Comparison of ENCODE assay signal across 26 mouse cellular contexts in the genomic region with DNA sequence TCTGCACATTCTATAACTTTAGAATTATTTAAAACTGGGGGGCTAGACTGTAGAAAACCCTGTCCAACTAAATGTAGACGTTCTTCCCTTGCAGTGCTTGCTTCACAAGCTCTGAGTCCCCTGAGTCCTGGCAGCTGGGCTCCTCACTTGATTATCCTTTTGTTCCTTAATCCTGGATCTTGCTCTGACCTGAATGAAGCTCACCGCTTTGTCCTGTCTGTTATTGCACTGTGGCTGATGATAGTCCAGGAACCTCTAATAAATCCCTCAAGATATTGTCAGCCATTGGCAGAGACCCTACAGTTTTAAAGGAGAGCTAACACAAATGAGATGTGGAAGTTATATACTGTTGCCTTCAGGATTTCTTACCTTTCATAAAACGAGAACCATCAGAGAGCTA.
DNase-seq lines count a peak whose midpoint lies in the region; ATAC-seq and TF ChIP-seq lines count a peak whose summit lies in the region.
"Had no signal": no experiment of that assay in that cellular context is flagged by ENCODE, and none has a peak within 500 bp of the region (broad histone marks: within the 10 kb centered on the region; RNA-seq: fewer than 3 reads in every experiment).

No protein-coding gene starts in this region.

- no peak overlapping the region; the same call in 1 of the 2 replicates for H3K27ac ChIP-seq in midbrain, embryonic 10.5 days (replicated peaks)
- H3K27ac ChIP-seq in midbrain, embryonic 15.5 days = no peak overlapping the region
- no peak overlapping the region for H3K27ac ChIP-seq in midbrain, embryonic 14.5 days (replicated peaks; ENCODE audit: low read depth, low read length)
- no peak overlapping the region for H3K27ac ChIP-seq in heart, embryonic 10.5 days
- H3K27ac ChIP-seq: forebrain, embryonic 10.5 days; forebrain, embryonic 13.5 days; heart, embryonic 15.5 days; hindbrain, embryonic 10.5 days; hindbrain, embryonic 15.5 days had no signal

- ATAC-seq in midbrain, embryonic 15.5 days (replicated peaks) = no peak
- no peak; the same call in 1 of the 2 replicates for ATAC-seq in midbrain, embryonic 14.5 days (ENCODE audit: low FRiP score, low TSS enrichment)
- ATAC-seq: forebrain, embryonic 13.5 days; forebrain, embryonic 16.5 days; Patski had no signal

- peaks cover 9% of the 10 kb centered on the region for H3K4me1 ChIP-seq in midbrain, embryonic 10.5 days
- peaks cover 3% of the 10 kb centered on the region; the same call in 1 of the 2 replicates for H3K4me1 ChIP-seq in midbrain, embryonic 15.5 days
- H3K4me1 ChIP-seq in midbrain, embryonic 14.5 days (ENCODE audit: control insufficient read depth, insufficient read depth, low read length) = peaks cover 5% of the 10 kb centered on the region; the same call in 1 of the 2 replicates
- no peaks in the 10 kb centered on the region for H3K4me1 ChIP-seq in heart, embryonic 10.5 days
- H3K4me1 ChIP-seq: forebrain, embryonic 13.5 days; heart, embryonic 12.5 days; heart, embryonic 15.5 days; hindbrain, embryonic 10.5 days; hindbrain, embryonic 15.5 days had no signal

- WGBS in midbrain, embryonic 10.5 days = 36% methylated on average over 3 of the region's 3 CpGs
- 24% methylated on average over 3 of the region's 3 CpGs for WGBS in midbrain, embryonic 15.5 days
- WGBS in midbrain, embryonic 14.5 days = 19% methylated on average over 3 of the region's 3 CpGs
- 67% methylated on average over 3 of the region's 3 CpGs for WGBS in heart, embryonic 10.5 days

- no peak overlapping the region for H3K4me3 ChIP-seq in midbrain, embryonic 10.5 days
- no peak overlapping the region for H3K4me3 ChIP-seq in midbrain, embryonic 15.5 days
- H3K4me3 ChIP-seq in midbrain, embryonic 14.5 days (replicated peaks; ENCODE audit: low read depth, low read length) = no peak overlapping the region
- no peak overlapping the region for H3K4me3 ChIP-seq in heart, embryonic 10.5 days
- H3K4me3 ChIP-seq: forebrain, embryonic 10.5 days; forebrain, embryonic 13.5 days; heart, embryonic 12.5 days; heart, embryonic 15.5 days; hindbrain, embryonic 10.5 days; hindbrain, embryonic 15.5 days had no signal

- no peak for TF ChIP-seq CTCF in brain, embryonic 14.5 days (IDR thresholded peaks at IDR 0.05; ENCODE audit: borderline replicate concordance, extremely low read depth, insufficient read depth, insufficient read length)

- H3K9me3 ChIP-seq in midbrain, embryonic 10.5 days (replicated peaks) = no peaks in the 10 kb centered on the region
- H3K9me3 ChIP-seq in midbrain, embryonic 15.5 days = no peaks in the 10 kb centered on the region
- no peaks in the 10 kb centered on the region for H3K9me3 ChIP-seq in midbrain, embryonic 14.5 days (ENCODE audit: control insufficient read depth, low read length)
- H3K9me3 ChIP-seq in heart, embryonic 10.5 days = no peaks in the 10 kb centered on the region
- H3K9me3 ChIP-seq: forebrain, embryonic 10.5 days; forebrain, embryonic 13.5 days; heart, embryonic 12.5 days; heart, embryonic 15.5 days; hindbrain, embryonic 10.5 days; hindbrain, embryonic 15.5 days had no signal

- no peak overlapping the region for H3K4me2 ChIP-seq in midbrain, embryonic 15.5 days
- no peak overlapping the region for H3K4me2 ChIP-seq in midbrain, embryonic 14.5 days (ENCODE audit: low read length)
- H3K4me2 ChIP-seq: forebrain, embryonic 13.5 days; heart, embryonic 12.5 days; heart, embryonic 15.5 days; hindbrain, embryonic 15.5 days had no signal

- H3K36me3 ChIP-seq in midbrain, embryonic 10.5 days = no peaks in the 10 kb centered on the region
- no peaks in the 10 kb centered on the region for H3K36me3 ChIP-seq in midbrain, embryonic 15.5 days (replicated peaks)
- no peaks in the 10 kb centered on the region for H3K36me3 ChIP-seq in midbrain, embryonic 14.5 days (ENCODE audit: control insufficient read depth, insufficient read depth, low read length)
- H3K36me3 ChIP-seq in heart, embryonic 10.5 days = no peaks in the 10 kb centered on the region
- H3K36me3 ChIP-seq: forebrain, embryonic 10.5 days; G1E; heart, embryonic 12.5 days; heart, embryonic 15.5 days; hindbrain, embryonic 10.5 days; hindbrain, embryonic 15.5 days had no signal

- DNase-seq in midbrain, embryonic 10.5 days (ENCODE audit: low spot score) = peak; percentile 19
- DNase-seq in brain, embryonic 14.5 days (ENCODE audit: low read depth) = peak; percentile 45
- DNase-seq in midbrain, embryonic 14.5 days = peak; percentile 37
- DNase-seq in retina, postnatal 1 day = peak; percentile 75
- no peak for DNase-seq in right cerebral cortex, adult 18-20 months
- no peak for DNase-seq in heart, embryonic 10.5 days (ENCODE audit: low spot score)
- DNase-seq: adrenal gland, postnatal 10 days; B cell, adult 2 months; cerebellum, adult 18-20 months; cerebellum, adult 9-10 months; cerebellum, postnatal 14 days; gastrocnemius, postnatal 14 days; heart, adult 11 months; heart, postnatal 10 days; heart, postnatal 36 days had no signal

- H3K27me3 ChIP-seq in midbrain, embryonic 10.5 days (ENCODE audit: low read depth, poor library complexity, severe bottlenecking) = no peaks in the 10 kb centered on the region
- H3K27me3 ChIP-seq in midbrain, embryonic 15.5 days (replicated peaks) = no peaks in the 10 kb centered on the region
- no peaks in the 10 kb centered on the region for H3K27me3 ChIP-seq in midbrain, embryonic 14.5 days (ENCODE audit: control insufficient read depth, insufficient read depth, low read length)
- H3K27me3 ChIP-seq in heart, embryonic 10.5 days (ENCODE audit: insufficient read depth, poor library complexity, severe bottlenecking) = no peaks in the 10 kb centered on the region
- H3K27me3 ChIP-seq: CH12.LX; forebrain, embryonic 13.5 days; heart, embryonic 12.5 days; heart, embryonic 15.5 days; hindbrain, embryonic 15.5 days had no signal

- TF ChIP-seq POLR2A in brain, embryonic 14.5 days (IDR thresholded peaks at IDR 0.05; ENCODE audit: borderline replicate concordance, extremely low read depth, insufficient read depth, insufficient read length, poor library complexity, severe bottlenecking) = no peak

- H3K9ac ChIP-seq in midbrain, embryonic 15.5 days = no peak overlapping the region
- H3K9ac ChIP-seq in midbrain, embryonic 14.5 days (replicated peaks; ENCODE audit: low read length) = no peak overlapping the region
- H3K9ac ChIP-seq: forebrain, embryonic 13.5 days; heart, embryonic 12.5 days; heart, embryonic 15.5 days; hindbrain, embryonic 15.5 days had no signal

Comparison
In these comparisons a context has a peak if more than half of its experiments do, and no peak if none do; other contexts are left out.
1. DNase-seq: peak in midbrain, embryonic 10.5 days (single experiment), brain, embryonic 14.5 days (single experiment), midbrain, embryonic 14.5 days (single experiment) and retina, postnatal 1 day (single experiment); none in right cerebral cortex, adult 18-20 months (single experiment) and heart, embryonic 10.5 days (single experiment).